ENCODE assay signal across 8 mouse cellular contexts in genomic region chr3:69041298-69041697, GRCm38 (mm10). TPM values are rescaled to one million over a fixed set of nuclear protein-coding genes. Genes with fewer than 3 reads are reported as not detected.
DNase-seq lines count a peak whose midpoint lies in the region; ATAC-seq and TF ChIP-seq lines count a peak whose summit lies in the region.

No protein-coding gene starts in this region.

- H3K4me1 ChIP-seq in heart, embryonic 12.5 days (replicated peaks): peaks cover 16% of the 10 kb centered on the region
- H3K4me1 ChIP-seq in heart, adult 2 months (ENCODE audit: control insufficient read depth, insufficient read depth, low read length): no peaks in the 10 kb centered on the region; the same call in 1 of the 2 replicates
- H3K4me1 ChIP-seq in spleen, adult 2 months (ENCODE audit: control insufficient read depth, insufficient read depth, insufficient read length): no peaks in the 10 kb centered on the region; the same call in none of the 2 replicates
- no peaks in the 10 kb centered on the region; the same call in 1 of the 2 replicates for H3K4me1 ChIP-seq in intestine, embryonic 15.5 days (replicated peaks)

- no peaks in the 10 kb centered on the region for H3K9me3 ChIP-seq in heart, embryonic 12.5 days (replicated peaks)
- no peaks in the 10 kb centered on the region for H3K9me3 ChIP-seq in intestine, embryonic 15.5 days

- H3K79me2 ChIP-seq in heart, adult 2 months (replicated peaks; ENCODE audit: control insufficient read depth, insufficient read depth, low read length): no peaks in the 10 kb centered on the region

- peak overlapping the region; percentile 55 for H3K4me2 ChIP-seq in heart, embryonic 12.5 days
- peak overlapping the region; percentile 35 for H3K4me2 ChIP-seq in intestine, embryonic 15.5 days (replicated peaks)

- peak overlapping the region; percentile 32 for H3K4me3 ChIP-seq in heart, embryonic 12.5 days
- H3K4me3 ChIP-seq in heart, adult 2 months: no peak overlapping the region
- H3K4me3 ChIP-seq in spleen, adult 2 months (ENCODE audit: extremely low read depth, insufficient read depth, insufficient read length): peak overlapping the region; percentile 7
- H3K4me3 ChIP-seq in intestine, embryonic 15.5 days (replicated peaks): no peak overlapping the region

- H3K27ac ChIP-seq in heart, embryonic 12.5 days (ENCODE audit: poor library complexity, severe bottlenecking): no peak overlapping the region
- H3K27ac ChIP-seq in heart, adult 2 months: no peak overlapping the region
- 0 out of 2 replicates have a peak overlapping the region, but pooled peaks have one; percentile 20 for H3K27ac ChIP-seq in spleen, adult 2 months (ENCODE audit: insufficient read depth, low read length)
- no peak overlapping the region for H3K27ac ChIP-seq in intestine, embryonic 15.5 days

- no peak for TF ChIP-seq CTCF in heart, adult 2 months (IDR thresholded peaks at IDR 0.05)
- no peak for TF ChIP-seq CTCF in spleen, adult 2 months (IDR thresholded peaks at IDR 0.05; ENCODE audit: extremely low read depth, insufficient read depth, insufficient read length, insufficient replicate concordance)

- peak overlapping the region; percentile 36; the same call in 1 of the 2 replicates for H3K9ac ChIP-seq in heart, embryonic 12.5 days
- H3K9ac ChIP-seq in heart, adult 2 months (ENCODE audit: low read depth, low read length): no peak overlapping the region
- H3K9ac ChIP-seq in intestine, embryonic 15.5 days: no peak overlapping the region

- TF ChIP-seq EP300 in heart, adult 2 months (IDR thresholded peaks at IDR 0.05; ENCODE audit: insufficient read depth, low read depth, low read length): no peak

- peaks cover 20% of the 10 kb centered on the region for H3K36me3 ChIP-seq in heart, embryonic 12.5 days
- H3K36me3 ChIP-seq in heart, adult 2 months (ENCODE audit: control insufficient read depth, insufficient read depth, low read length): no peaks in the 10 kb centered on the region
- peaks cover 6% of the 10 kb centered on the region; the same call in 1 of the 2 replicates for H3K36me3 ChIP-seq in spleen, adult 2 months (ENCODE audit: control insufficient read depth, insufficient read depth, low read length)
- H3K36me3 ChIP-seq in intestine, embryonic 15.5 days: peaks cover 3% of the 10 kb centered on the region
- H3K36me3 ChIP-seq in splenic B cell, adult 2 months (ENCODE audit: control insufficient read depth, insufficient read depth, low read length, poor library complexity, severe bottlenecking): no peaks in the 10 kb centered on the region

- TF ChIP-seq POLR2A in heart, adult 2 months (IDR thresholded peaks at IDR 0.05; ENCODE audit: insufficient read depth, low read depth, low read length): no peak
- no peak for TF ChIP-seq POLR2A in spleen, adult 2 months (IDR thresholded peaks at IDR 0.05; ENCODE audit: low read depth, low read length)

- ATAC-seq in heart, embryonic 12.5 days (ENCODE audit: insufficient number of reproducible peaks, low FRiP score): no peak
- no peak for ATAC-seq in intestine, embryonic 15.5 days

- DNase-seq in heart, adult 2 months: no peak
- DNase-seq in spleen, adult 2 months (ENCODE audit: low read depth in 1 of 2, low spot score in 2 of 2): peak; percentile 32 to 53
- DNase-seq in spleen, postnatal 14 days (ENCODE audit: low spot score in 2 of 2): no peak
- DNase-seq in splenic B cell, adult 2 months (ENCODE audit: low read depth, low spot score): peak; percentile 68
- DNase-seq in layer of hippocampus, adult 8-10 months (ENCODE audit: low spot score in 2 of 2): no peak
- no peak for DNase-seq in layer of hippocampus, adult 18-20 months (ENCODE audit: low spot score in 2 of 2)

- WGBS in heart, embryonic 12.5 days: 73% methylated on average over 5 of the region's 5 CpGs
- WGBS in heart, adult 2 months: 37% methylated on average over 5 of the region's 5 CpGs
- 19% methylated on average over 5 of the region's 5 CpGs for WGBS in spleen, adult 2 months
- WGBS in intestine, embryonic 15.5 days: 64% methylated on average over 5 of the region's 5 CpGs

- no peaks in the 10 kb centered on the region for H3K27me3 ChIP-seq in heart, embryonic 12.5 days (replicated peaks)
- H3K27me3 ChIP-seq in heart, adult 2 months (ENCODE audit: control insufficient read depth, insufficient read depth, low read length): no peaks in the 10 kb centered on the region
- no peaks in the 10 kb centered on the region for H3K27me3 ChIP-seq in spleen, adult 2 months (ENCODE audit: control insufficient read depth, insufficient read depth, low read length)
- H3K27me3 ChIP-seq in intestine, embryonic 15.5 days (replicated peaks): no peaks in the 10 kb centered on the region
- H3K27me3 ChIP-seq in splenic B cell, adult 2 months (ENCODE audit: control insufficient read depth, insufficient read depth, low read length, poor library complexity, severe bottlenecking): no peaks in the 10 kb centered on the region

- intact Hi-C loops in heart, adult 2 months (cut with DNase I): no loop called here

RNA-seq across cellular contexts. Expression of gene Trim59, which starts 3.3 kb away (rescaled TPM):
- 100 and 105 TPM in 2 replicates for polyA plus RNA-seq in heart, embryonic 12.5 days (2016; fragmentation: Nextera tagmentation; extraction: Ambion mirVana)
- 1 to 10 TPM; 2.1 to 2.2 TPM for total RNA-seq in heart, adult 2 months (2021)
- polyA plus RNA-seq in heart, adult 2 months (2012; rRNA removed): 0.20 TPM in 2 replicates
- 3.7 and 4.4 TPM in 2 replicates for polyA plus RNA-seq in spleen, adult 2 months (2012; rRNA removed)
- 70.7 and 86.9 TPM in 2 replicates for polyA plus RNA-seq in intestine, embryonic 15.5 days (2015; fragmentation: Nextera tagmentation; extraction: Ambion mirVana)
- 10 to 100 TPM; 14.2 to 18.5 (median 17.1) TPM for total RNA-seq in layer of hippocampus, adult 8-10 months (2022)
- total RNA-seq in layer of hippocampus, adult 18-20 months (2021): 10 to 100 TPM; 15.1 to 17.4 TPM

RNA-seq across cellular contexts. Expression of gene Smc4, which starts 36.8 kb away (rescaled TPM):
- polyA plus RNA-seq in heart, embryonic 12.5 days (2016; fragmentation: Nextera tagmentation; extraction: Ambion mirVana): 177 TPM in 2 replicates
- 10 to 100 TPM; 11.1 to 12.0 TPM for total RNA-seq in heart, adult 2 months (2021)
- polyA plus RNA-seq in heart, adult 2 months (2012; rRNA removed): 1.5 and 3.3 TPM in 2 replicates
- polyA plus RNA-seq in spleen, adult 2 months (2012; rRNA removed): 10.8 and 15.6 TPM in 2 replicates
- polyA plus RNA-seq in intestine, embryonic 15.5 days (2015; fragmentation: Nextera tagmentation; extraction: Ambion mirVana): 131 and 157 TPM in 2 replicates
- total RNA-seq in layer of hippocampus, adult 8-10 months (2022): 1 to 10 TPM; 5.8 to 10.0 (median 7.5) TPM
- total RNA-seq in layer of hippocampus, adult 18-20 months (2021): 1 to 10 TPM; 5.8 to 6.8 TPM

RNA-seq across cellular contexts. Expression of gene Ift80, which starts 36.9 kb away (rescaled TPM):
- polyA plus RNA-seq in heart, embryonic 12.5 days (2016; fragmentation: Nextera tagmentation; extraction: Ambion mirVana): 9.0 and 10.0 TPM in 2 replicates
- total RNA-seq in heart, adult 2 months (2021): 1 to 10 TPM; 4.8 to 5.1 TPM
- 1.3 and 3.5 TPM in 2 replicates for polyA plus RNA-seq in heart, adult 2 months (2012; rRNA removed)
- 2.6 and 3.1 TPM in 2 replicates for polyA plus RNA-seq in spleen, adult 2 months (2012; rRNA removed)
- polyA plus RNA-seq in intestine, embryonic 15.5 days (2015; fragmentation: Nextera tagmentation; extraction: Ambion mirVana): 8.4 and 9.7 TPM in 2 replicates
- total RNA-seq in layer of hippocampus, adult 8-10 months (2022): 10 to 100 TPM; 23.9 to 30.2 (median 28.3) TPM
- 10 to 100 TPM; 24.6 to 25.2 TPM for total RNA-seq in layer of hippocampus, adult 18-20 months (2021)

Comparison
In these comparisons a context has a peak if more than half of its experiments do, and no peak if none do; other contexts are left out.
1. H3K4me3 ChIP-seq: peak in heart, embryonic 12.5 days (single experiment) and spleen, adult 2 months (single experiment); none in heart, adult 2 months (single experiment) and intestine, embryonic 15.5 days (single experiment).
2. DNase-seq: peak in spleen, adult 2 months (2 of 2) and splenic B cell, adult 2 months (single experiment); none in heart, adult 2 months (0 of 2), spleen, postnatal 14 days (0 of 2), layer of hippocampus, adult 8-10 months (0 of 2) and layer of hippocampus, adult 18-20 months (0 of 2).
3. RNA of gene Trim59, which starts 3.3 kb away (polyA plus RNA-seq): 100 to 105 TPM in heart, embryonic 12.5 days and 70.7 to 86.9 TPM in intestine, embryonic 15.5 days; 3.7 to 4.4 TPM in spleen, adult 2 months and 0.20 TPM in heart, adult 2 months; every median in the first group is over 10 times any median in the second.